Mouse (Mus musculus): ENCODE results near the gene Hnf1a.
A peak's percentile ranks its signal among the peaks of the same experiment; 100 is the strongest.
"Not testable (repeated sequence)": the region's sequence is repeated elsewhere in the genome, so short reads cannot be mapped to it uniquely, and the experiment has no call there.

Gene Hnf1a

DNA sequence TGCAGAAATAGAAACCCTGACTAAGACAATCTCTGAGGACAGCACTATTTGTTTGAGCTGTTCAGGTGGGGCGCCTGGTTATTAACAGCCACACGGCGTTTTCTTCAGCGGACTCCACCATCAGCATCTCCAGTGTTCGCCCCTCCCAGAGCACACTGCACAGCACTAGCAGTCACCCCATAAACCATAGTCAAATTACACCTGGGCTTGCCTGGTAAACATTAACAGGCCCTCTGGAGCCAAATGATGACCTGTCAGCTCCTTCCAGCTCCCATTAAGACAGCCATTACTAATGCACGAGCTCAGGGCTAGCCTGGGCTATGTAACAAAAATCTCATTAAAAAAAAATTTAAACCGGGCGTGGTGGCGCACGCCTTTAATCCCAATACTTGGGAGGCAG, 25.8 kb downstream of the Hnf1a start:
- DNase-seq (ENCODE audit: low spot score in 2 of 2), result no peak

DNA sequence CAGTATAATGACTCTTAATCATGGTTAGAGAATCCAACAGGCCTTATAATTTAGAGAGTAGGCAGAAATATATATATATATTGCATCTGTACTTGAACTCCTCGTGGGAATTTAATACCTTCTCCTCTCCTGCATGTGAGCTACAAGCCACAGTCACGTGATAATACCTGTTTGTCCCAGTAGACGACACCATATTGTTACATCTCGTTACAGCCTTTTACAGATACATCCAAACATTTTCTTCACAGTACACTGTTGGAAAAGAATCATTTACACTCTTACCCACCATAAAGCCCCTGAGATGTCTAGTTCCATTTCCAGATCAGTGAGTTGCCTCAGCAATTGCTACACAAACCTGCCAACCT, 28.1 kb downstream of the Hnf1a start:
- no peak for DNase-seq (ENCODE audit: low spot score in 2 of 2)

DNA sequence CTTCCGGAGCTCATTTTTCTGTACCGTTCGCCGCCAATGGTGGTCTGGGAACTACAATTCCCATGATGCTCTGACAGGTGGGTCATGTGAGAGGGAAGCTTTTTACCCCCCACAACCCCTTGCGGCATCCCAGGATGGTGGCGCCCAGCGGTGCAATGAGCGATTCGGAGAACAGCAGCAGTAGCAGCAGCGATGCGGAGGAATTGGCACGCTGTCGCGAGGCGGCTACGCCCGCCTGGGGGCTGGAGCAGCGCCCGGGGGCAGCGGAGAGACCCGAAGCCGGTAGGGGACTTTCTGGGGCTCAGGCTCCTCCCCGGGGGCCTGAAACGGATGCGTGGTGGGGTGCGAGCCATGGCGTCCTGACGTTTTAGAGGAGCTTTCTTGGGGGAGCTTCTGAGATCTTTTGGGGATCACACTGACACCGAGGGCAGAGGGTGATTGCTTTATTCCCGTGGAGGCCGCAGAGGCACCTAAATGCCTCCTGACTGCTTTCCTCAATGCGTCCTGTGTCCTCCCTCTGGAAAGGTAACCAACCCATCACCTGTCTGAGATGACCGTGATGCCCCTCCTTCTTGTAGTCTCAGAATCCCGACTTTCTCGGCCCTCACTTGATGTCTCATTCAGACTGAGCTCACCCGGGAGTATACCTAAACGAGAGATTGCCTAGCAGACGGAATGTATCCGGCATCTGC, 28.7 kb downstream of the Hnf1a start, which contains the start of gene 2210016L21Rik:
Gene 2210016L21Rik (plus strand): TSS at position 85 of the 692 bp plus-strand sequence.
- DNase-seq (ENCODE audit: low spot score in 2 of 2), result peak; percentile 81 to 86

DNA sequence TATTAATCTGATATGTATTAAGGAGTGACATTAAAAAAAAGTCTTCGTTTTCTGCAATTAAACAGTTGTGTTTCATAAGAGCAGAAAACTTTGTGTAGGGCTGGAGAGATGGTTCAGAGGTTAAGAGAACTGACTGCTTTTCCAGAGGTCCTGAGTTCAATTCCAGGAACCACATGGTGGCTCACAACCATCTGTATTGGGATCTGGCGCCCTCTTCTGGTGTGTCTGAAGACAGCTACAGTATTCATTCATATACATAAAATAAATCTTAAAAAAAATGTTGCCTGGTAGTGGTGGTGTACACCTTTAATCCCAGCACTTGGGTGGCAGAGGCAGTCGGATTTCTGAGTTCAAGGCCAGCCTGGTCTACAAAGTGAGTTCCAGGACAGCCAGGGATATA, 29.8 kb downstream of the Hnf1a start:
- DNase-seq (ENCODE audit: low spot score in 2 of 2), result not testable (repeated sequence)

DNA sequence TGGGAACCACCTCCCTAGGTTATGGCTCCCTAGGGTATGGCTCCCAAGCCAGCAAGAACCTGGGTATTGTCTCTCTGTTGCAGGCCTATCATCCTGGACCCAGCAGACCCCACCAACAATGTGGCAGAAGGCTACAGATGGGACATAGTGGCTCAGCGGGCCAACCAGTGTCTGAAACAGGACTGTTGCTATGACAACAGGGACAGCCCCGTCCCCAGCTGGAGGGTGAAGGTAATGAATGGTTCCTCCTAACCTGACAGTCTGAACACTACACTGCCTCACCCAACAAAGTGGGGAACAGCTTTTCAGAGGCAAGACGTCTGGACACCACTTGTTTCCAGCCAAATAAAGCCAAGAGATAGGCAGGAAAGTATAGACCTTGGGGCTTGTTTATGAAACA, 35.1 kb downstream of the Hnf1a start:
- DNase-seq (ENCODE audit: low spot score in 2 of 2), result no peak

DNA sequence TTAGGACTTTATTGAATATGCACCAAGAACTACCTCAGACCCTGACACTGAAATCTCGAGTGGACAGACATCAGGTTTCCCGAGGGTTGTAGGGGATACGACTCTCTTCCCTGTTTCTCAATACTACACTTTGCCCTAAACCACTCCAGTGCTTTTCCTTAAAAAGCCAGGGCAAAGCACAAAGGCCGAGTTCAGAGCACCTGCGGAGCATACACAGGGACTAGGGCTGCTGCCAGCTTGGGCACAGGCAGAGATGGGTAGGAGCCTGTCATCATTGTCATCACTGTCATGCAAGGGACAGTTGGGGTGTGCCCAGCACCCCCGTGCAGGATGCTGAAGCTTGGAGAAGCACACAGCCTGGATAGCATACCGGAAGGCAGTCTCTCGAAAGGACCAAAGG, 37.7 kb downstream of the Hnf1a start:
- no peak for DNase-seq (ENCODE audit: low spot score in 2 of 2)

DNA sequence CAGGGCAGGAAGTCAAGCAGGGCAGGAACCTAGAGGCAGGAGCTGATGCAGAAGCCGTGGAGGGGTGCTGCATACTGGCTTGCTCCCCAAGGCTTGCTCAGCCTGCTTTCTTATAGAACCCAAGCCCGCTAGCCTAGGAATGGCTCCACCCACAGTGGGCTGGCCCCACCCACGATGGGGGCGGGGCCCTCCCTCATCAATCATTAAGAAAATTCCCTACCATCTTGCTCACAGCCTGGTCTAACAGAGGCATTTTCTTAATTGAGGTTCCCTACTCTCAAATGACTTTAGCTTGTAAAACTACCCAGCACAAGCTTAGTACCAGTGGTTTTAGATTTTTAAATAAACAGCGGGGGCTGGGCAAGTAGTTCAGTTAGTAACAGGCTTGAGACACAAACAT, 39.3 kb downstream of the Hnf1a start:
- DNase-seq (ENCODE audit: low spot score in 2 of 2), result no peak

DNA sequence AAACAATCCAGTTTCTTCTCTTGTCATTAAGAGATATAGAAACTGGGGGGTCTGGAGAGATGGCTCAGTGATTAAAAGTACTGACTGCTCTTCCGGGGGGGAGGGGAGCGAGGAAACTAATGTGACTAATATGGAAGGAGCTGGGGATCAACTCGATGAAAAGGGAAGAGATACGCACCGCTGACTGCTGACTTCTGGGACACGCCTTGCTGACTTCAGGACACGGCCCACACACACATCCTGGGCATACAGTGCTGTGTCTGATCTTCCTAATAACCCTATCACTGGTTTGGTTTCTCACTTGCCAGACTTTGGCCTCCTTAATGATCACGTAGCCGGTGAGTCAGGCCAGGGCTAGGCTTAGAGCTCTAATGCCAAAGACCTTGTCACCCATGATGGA, 44.1 kb downstream of the Hnf1a start:
- DNase-seq (ENCODE audit: low spot score in 2 of 2), result no peak

DNA sequence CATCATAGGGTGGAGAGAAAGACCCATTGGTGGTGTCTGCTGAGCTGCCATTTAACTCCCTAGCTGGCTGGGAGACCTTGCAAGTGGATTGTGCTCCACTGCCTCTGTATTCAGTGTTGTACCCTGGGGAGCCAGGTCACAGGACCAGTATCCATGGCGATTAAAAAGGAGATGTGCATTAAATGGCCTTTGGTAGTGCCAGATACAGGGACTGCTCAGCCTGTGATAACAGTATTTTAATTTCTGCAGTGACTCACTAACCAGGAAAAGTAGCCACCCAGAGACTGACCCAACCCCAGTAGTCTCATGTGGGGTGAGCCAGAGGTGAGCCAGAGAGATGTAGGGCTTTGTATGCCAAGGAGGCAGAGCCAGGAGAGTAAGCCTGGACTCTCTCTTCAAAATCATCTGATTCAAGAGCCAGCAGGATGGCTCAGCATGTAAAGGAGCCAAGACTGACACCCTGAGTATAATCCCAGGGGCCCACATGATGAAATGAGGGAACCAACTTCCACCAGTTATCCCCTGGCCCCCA, 44.7 kb downstream of the Hnf1a start:
- DNase-seq (ENCODE audit: low spot score in 2 of 2), result no peak

DNA sequence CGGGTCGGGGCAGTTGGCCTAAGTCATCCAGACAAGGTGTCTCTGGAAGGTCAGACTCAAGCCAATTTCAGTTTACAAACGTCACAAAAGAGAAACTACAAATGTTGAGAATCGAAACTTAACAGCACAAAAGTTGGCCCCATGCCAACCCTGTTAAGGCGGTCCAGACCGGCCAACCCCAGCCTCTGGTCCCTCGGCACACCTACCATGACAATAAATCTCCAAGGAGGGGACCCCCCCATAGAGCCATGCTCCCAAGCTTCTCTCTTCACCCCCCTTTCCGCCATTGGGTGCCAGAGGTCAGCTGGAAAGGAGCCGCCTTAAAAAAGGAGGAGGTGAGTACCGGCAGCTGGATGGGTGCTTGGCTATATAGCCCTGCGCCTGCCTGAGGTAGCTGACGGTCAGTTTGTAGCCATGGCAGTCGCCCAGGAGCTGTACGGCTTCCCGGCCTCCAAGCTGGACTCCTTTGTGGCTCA, 47.9 kb downstream of the Hnf1a start, which contains the start of gene Oasl1:
Gene Oasl1 (plus strand): TSS at position 243 of the 476 bp plus-strand sequence.
- peak; percentile 56 to 72 for DNase-seq (ENCODE audit: low spot score in 2 of 2)

DNA sequence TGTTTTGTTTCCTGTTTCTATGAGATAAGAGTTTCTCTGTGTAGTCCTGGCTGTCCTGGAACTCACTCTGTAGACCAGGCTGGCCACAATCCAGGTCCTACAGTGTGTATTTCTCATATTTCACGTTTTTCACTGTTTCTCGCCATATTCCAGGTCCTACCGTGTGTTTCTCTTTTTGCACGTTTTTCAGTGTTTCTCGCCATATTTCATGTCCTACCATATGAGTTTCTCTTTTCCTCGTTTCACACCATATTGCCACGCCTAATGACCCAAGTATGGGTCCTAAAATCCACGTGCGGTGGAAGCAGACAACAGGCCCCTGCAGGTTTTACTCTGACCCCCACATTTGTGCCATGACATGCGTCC, 48.5 kb downstream of the Hnf1a start:
- no peak for DNase-seq (ENCODE audit: low spot score in 2 of 2)

DNA sequence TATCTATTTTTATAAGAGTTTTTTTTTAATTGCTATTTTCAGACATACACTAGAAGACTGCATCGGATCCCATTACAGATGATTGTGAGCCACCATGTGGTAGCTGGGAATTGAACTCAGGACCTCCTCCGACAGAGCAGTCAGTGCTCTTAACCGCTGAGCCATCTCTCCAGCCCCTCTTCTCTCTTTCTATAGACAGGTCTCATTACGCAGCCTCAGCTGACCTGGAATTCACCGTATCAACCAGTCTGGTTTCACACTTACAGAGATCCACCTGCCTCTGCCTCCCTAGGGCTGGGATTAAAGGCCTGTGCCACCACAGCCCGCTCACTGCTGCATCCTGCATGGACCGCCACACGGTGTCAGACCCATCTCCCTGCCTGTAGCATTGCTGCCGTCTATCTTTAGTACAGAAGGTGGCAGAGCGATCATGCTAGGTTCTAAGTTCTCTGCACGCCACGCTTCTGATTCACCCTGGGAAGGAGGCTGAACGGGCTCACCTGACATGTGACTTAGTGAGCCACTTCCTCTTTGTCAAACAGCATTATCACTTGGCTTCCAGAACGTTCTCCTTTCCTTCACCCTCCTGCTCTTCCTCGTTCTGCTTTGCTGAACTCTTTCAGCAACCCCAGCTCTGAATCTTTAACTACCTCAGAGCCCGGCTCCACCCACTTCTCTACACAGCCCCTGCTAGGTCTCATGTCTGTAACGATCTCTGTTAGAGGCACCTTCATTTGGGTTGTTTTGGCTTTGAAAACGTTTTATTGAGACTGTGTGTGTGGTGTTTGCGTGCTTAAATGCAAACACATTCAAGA, 49.1 kb downstream of the Hnf1a start:
- peak; percentile 86 to 87 for DNase-seq (ENCODE audit: low spot score in 2 of 2)

DNA sequence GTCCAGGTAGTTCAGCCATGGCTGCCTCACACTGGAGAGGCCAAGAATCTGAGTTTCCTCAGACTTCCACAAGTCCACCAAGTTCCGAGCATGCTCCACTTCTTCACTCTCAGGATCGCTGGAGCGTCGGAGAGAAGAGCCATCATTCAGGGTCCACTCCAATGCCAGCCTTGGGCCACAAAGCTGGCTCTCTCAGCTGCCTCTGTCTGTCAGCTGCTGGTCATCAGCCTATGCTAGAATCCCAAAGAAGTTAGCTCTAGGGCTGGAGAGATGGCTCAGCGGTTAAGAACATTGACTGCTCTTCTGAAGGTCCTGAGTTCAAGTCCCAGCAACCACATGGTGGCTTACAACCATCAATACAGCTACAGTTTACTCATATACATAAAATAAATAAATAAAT, 53.5 kb downstream of the Hnf1a start:
- DNase-seq (ENCODE audit: low spot score in 2 of 2), result not testable (repeated sequence)

DNA sequence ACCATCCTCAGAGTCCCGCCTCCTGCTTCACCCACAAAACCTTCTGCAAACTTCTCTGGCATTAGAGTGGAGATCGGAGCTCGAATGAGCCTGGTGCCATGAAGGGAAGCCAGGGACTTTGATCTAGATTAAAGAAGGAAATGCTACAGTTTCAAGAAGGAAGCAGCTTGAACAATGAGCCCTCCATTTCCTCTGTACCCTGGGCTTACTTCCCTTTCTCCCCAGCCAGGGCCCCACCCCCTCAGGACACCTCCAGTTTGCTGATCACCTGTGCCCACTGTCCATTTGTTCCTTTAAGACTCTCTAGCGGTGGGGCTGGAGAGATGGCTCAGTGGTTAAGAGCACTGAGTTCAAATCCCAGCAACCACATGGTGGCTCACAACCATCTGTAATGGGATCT, 54.1 kb downstream of the Hnf1a start:
- DNase-seq (ENCODE audit: low spot score in 2 of 2), result peak; percentile 70 to 75

DNA sequence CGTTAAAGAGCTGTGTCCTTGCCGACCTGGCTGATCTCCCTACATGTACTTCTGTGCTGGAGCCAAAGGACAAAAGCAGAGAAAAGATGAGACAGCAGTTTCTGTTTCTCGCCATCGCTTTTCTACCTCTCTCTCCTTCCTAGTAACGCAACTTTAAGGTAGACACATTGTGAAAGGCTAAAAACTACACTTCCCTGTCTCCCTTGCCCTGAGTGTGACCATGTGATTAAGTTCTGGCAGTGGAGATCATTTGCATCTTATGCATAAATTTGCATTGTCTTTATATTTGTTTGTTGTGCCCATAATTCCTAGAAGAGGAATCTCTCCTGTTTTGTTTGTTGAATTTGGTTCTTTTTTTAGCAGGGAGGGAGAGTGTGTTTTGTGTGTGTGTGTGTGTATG, 55.0 kb downstream of the Hnf1a start:
- DNase-seq (ENCODE audit: low spot score in 2 of 2), result no peak

DNA sequence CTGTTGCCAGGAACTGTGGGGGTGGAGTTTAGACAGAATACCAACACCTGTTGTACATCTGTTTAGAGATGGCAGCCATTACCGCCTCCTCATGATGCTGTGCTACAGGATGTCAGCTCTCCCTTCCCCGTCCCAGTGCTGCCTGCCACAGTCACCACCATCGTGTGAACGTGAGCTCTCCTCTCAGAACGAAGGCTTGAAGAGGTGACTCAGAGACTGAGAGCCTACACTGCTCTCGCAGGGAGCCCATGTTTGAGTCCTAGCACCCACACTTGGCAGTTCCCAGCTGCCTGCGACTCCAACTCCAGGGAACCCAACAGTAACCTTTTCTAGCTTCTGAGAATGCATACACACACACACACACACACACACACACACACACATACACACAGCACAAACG, 56.0 kb downstream of the Hnf1a start:
- no peak for DNase-seq (ENCODE audit: low spot score in 2 of 2)

DNA sequence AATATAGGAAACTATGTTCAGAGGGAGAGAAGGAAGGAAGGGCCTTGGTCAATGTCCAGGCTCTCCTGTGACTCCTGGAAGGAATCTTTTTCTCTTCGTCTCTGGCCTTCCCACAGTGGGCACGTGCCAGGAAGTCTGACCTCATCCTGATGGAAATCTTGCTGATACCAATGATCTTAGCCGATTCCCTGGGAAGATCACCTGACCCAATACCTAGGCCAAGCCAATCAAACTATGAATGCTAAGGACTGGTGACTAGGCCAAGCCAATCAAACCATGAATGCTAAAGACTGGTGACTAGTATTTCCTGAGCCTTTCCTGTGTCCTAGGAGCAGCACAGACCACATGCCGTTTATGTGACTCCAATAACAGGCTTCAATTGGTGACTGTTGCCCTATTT, 57.2 kb downstream of the Hnf1a start:
- no peak for DNase-seq (ENCODE audit: low spot score in 2 of 2)

DNA sequence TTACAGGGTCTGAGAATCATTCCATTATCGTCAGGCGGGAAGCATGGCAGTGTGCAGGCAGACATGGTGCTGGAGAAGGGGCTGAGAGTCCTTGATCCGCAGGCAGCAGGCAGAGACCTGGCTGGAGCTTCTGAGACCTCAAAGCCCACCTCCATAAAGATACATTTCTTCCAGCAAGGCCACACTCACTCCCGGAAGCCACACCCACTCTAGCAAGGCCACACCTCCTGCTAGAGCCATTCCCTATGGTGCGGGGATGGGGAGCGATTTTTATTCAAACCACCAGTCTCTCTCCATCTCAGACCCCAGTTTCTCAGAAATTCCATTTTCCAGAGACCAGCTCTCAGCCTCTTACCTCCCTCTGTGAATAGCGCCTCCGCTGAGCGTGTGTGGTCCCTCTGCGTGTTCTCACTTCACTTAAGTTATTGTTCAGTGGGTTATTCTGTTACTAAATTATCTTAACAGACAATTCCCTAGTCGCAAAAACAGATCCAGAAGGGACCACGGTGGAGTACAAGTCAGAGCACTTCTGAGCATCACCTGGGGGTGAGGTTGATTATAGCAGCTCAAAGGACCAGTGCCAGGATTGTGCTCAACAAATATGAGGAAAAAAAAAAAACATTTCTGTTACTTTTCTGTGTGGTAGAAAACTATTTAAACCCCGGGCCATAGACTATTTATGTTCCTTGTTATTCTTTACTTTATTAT, 62.1 kb downstream of the Hnf1a start:
- DNase-seq (ENCODE audit: low spot score in 2 of 2), result no peak

DNA sequence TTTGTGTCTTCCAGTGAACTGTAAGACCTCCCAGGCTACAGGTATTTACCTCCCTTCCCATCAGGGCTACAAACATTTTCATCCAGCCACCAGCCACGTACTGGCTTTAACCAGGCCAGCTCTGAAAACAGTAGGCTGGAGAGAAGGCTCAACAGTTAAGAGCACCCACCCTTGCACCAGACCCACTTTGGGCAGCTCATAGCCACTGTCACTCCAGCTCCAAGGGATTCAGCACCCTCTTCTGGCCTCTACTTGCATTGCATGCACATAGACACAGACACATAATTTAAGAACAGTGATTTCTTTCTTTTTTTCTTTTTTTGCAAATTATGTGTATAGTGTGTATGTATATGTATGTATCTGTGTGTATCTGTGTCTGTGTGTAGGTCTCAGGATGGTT, 68.5 kb downstream of the Hnf1a start:
- peak; percentile 36 for DNase-seq (ENCODE audit: low spot score in 2 of 2)
